Mouse (Mus musculus) embryo, embryonic 10 days (tissue): ENCODE data around the gene Snx17.

Source experiments
- DNase-seq: peaks from one replicate; pipeline ENCODE4 v3.0.0-alpha.2; 2015; ENCODE audit warnings: low spot score

The Snx17 gene

DNA sequence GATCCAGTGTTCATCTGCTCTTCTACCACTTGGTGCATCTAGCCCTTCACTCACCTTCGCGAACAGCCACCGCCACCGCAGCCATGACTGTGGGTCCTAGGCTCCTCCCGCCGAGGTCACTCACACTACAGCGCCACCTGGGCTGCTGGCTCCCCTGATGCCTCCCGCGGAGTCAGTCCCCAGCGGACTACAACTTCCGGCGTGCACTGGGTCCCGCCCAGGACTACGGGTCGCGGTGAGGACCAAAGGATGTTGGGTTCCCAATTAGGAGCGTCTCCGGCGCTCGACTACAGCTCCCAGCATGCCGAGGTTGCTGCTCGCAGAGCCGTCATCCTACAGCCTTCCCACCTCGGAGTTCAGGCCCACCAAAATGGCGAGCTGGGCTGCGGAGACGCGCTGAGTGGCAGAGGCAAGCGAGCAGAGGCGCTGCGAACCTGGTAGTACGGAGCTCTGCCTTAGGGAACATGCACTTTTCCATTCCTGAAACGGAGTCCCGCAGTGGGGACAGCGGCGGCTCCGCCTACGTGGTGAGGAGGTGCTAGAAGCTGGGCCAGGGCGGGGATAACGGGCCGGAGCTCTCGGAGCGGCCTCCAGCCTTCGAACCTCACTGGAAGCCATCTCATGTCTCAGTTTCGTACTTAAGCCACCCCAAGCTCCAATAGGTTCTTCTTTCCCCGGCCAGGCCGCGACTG, at the start of gene Snx17, which contains the start of gene Eif2b4:
Gene Snx17 (plus strand): TSS at position 289 of the 692 bp plus-strand sequence.
Gene Eif2b4 (minus strand): TSS at position 492 of the 692 bp plus-strand sequence.
- DNase-seq = peak; percentile 99

DNA sequence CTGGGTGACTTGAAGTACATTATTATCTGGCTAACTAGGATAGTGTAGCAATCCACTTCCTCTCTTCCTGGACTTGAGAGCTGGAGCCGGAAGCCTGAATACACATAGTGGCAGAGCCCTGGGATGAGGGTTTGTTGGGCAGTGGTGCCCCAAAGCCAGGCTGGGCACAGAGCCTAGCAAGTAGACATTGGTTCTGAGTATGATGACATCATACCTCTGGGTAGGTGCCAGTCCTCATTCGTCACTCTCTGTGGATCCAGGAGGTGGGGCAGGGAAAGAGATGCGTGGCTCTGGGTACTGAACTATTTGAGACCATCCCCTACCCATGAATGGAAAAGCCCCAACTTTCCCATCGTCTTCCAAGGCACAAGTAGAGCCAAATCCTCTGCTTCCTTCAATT, 43.2 kb upstream of the Snx17 start:
- DNase-seq = no peak

DNA sequence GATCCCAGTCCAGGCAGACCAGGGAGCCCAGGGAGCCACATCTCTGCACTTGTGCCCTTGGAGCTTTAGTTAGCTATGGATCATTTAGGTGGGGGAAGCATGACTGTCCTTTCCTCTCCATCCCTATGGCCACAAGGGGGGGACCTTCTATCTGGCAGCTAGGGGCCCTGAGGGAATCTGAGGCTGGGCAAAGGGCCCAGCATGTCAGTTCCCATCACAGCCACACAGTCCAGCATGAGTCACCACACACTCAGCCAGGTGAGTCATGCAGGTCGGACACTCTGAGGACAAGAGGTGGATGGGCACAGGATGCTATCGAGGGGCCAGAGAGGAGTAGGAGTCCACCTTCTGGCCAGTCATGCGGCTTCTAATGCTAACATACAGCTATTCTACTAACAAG, 41.3 kb upstream of the Snx17 start:
- no peak for DNase-seq

DNA sequence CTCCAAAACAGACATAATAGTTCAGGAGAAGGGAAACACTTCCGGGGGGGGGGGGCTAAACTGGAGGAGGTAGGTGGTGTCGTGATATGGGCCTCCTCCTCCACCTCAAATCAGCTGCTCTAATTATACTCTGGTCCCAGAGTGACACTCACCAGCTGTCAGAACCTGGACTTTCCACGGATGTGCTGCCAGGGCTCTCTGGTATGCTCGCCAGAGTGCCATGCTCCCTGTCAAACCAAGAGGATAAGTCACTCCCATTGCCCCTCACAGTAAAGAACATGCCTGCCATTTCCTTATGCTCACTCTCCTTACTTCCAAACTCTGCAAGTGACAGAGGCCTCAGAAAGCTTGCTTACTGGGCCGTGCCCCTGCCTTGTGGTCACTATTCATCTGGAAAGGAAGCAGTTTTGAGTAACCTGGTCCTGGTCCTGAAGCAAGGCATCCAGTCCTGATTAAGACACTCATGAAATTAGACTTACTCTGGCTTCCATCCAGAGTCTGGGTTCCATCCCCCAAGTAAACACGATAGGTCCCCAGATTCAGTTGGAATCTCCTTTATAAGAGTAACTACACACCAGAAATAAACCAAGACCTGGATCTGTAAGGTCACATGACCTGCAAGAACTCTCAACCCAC, 39.4 kb upstream of the Snx17 start:
- no peak for DNase-seq

DNA sequence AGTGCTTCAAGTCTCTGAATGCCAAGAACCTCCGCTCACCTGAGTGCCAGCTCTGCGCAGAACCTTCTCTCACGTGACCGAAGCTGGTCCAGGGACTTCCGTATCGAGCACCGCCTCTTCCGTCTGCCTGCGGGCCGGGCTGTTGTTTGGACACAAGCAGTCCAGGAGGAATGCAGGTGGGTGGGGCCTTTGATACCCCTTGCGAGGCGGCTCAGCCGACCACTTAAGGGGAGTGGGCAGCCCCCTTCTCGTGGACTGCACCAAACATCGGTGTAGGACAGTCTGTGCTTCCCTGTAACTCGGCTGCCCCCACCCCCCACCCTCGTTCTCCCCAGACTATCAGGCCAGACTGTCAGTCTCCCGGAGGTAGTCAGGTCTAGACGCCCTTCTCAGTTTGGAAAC, 38.9 kb upstream of the Snx17 start, which contains the start of gene Mpv17:
Gene Mpv17 (minus strand): TSS at position 100 of the 402 bp plus-strand sequence.
- DNase-seq = peak; percentile 94

DNA sequence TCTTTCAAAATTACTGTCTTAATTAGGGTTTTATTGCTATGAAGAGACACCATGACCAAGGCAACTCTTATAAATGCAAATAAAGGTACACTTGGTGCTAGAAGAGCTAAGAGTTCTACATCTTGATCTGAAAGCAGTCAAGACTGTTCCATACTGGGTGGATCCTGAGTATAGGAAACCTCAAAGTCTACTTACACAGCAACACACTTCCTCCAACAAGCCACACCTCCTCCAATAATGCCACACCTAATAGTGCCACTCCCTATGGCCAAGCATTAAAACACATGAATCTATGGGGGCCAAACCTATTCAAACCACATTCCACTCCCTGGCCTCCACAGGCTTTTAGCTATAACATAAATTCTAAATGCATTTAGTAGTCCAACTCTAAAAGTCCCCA, 30.6 kb upstream of the Snx17 start:
- DNase-seq = no peak

DNA sequence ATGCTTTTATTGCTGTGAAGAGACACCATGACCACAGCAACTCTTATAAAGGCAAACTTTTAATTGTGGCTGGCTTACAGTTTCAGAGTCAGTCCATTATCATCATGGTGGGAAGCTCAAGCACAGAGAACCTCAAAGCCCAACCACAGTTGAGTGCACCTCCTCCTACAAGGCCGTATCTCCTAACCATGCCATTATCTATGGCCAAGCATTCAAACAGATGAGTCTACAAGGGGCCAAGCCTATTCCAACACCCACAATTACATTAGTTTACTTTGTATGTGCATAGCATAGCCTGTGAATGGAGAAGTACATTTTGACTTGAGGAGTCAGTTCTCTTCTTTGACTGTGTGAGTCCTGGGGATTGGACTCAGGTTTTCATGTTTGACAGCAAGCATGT, 28.1 kb upstream of the Snx17 start:
- DNase-seq = no peak

DNA sequence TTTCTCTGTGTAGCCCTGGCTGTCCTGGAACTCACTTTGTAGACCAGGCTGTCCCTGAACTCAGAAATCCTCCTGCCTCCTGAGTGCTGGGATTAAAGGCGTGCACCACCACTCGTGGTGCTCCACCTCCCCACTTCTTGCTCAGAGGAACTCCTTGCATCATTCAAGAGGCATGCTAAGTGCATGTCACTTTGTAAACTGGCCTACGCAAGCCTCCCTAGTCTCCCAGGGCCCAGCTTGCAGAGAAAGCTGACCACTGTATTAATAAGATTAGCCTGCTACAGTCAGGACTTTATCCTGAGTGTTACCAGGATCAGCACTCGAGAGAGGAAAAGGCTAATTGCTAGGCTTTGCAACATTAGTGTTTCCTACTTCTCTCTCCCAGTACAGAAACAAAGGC, 24.4 kb upstream of the Snx17 start:
- DNase-seq = no peak

DNA sequence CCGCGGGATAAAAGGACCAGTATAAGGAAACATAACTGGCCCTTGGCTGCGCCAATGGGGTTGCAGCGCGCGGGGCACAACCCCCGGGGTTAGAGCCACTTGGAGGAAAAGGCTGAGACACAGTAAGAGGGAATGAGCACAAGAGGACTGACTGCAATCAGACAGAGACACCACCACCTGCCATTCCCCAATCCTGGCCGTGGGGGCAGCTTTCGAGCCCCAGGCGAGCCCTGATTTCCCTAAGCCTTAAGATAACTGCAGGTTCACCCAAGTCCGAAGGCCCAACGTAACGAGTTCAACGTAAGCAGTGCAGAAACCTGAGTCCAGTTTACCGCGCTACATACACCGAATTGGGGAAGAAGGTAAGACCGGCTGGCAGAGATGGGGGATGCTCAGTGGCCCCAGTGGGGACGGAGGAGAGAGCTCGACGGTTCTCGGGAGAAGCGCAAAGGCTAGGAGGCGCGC, 13.7 kb upstream of the Snx17 start:
- no peak for DNase-seq

DNA sequence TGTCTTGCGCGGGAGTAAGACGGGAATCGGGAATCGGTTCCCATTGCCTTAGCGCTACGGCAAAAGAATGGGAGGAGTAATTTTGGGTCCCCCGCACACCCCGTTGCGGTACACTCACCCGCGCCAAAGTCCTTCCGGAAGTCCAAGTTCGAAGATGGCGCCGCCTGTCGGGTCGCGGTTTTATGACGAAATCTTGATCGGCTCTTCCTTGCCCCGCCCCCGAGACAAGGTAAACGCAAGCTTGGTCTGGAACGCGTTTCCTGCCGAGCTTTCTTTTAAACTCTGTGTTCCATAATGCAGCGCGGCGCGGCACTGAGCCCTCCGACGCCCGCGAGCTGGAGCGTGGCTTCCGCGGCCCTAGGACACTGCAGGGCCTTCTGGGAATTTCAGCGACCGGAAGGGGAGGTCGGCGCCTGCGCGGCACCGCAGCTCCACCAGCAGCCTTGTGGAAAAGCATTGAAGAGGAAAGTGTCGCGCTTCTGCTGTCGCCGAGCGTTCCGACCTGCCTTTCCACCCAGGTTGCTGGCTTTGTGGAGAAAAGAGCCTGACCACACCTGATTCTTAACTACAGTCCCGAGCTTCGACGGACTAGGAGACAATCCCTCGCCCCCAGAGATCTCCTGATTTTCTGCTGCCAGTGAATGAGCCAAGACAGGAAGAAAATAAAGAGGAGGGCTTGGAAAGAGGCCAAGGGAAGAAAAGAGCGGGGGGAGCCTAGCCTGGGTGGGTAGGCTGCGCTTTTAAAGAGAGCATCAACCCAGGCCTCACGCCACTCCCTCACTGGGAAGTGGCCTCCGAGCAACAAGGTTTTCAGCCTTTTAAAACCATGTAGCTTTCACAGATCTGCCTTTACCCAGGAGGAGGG, 13.0 kb upstream of the Snx17 start, which contains the start of the genes Gm29609 and Gtf3c2:
Gene Gm29609 (minus strand): TSS at position 146 of the 865 bp plus-strand sequence.
Gene Gtf3c2 (minus strand): TSS at position 379 of the 865 bp plus-strand sequence.
- DNase-seq = peak; percentile 97

DNA sequence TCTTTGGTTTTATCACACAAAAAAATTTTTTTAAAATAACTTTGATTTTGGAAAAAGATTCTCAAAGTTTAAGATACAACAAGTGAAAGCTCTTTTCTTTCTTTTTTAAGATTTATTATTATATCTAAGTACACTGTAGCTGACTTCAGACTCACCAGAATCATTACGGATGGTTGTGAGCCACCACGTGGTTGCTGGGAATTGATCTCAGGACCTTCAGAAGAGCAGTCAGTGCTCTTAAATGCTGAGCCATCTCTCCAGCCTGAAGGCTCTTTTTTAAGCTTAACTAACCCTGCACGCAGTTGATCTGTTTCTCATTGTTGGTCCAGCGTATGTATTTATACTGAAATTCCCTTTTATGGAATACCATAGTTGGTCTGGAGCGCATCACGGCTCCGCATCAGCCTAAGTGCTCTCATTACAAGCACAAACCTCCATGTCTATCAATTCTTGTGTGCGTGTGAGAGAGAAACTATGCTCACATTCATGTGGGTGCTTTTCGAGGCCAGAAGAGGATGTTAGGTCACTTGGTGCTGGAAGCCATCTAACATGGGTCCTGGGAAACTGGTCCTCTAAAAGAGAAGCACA, 11.8 kb upstream of the Snx17 start:
- DNase-seq = no peak

DNA sequence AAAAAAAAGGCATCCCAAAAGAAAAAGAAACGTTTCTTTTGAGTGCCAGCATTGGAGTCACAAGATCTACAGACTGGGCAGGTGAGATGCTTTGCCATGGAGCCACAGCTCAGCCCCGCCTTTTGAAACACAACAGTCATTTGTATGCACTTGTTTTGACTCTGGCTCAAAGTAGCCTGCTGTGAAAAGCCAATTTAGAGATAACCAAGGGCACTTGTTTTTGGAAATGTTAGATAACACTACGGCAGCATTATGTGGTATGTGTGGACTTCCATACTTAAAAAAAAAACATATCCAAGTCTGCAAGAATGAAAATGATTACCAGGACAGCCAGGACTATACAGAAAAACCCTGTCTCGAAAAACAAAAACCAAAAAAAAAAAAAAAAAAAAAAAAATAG, 9.3 kb upstream of the Snx17 start:
- no peak for DNase-seq

DNA sequence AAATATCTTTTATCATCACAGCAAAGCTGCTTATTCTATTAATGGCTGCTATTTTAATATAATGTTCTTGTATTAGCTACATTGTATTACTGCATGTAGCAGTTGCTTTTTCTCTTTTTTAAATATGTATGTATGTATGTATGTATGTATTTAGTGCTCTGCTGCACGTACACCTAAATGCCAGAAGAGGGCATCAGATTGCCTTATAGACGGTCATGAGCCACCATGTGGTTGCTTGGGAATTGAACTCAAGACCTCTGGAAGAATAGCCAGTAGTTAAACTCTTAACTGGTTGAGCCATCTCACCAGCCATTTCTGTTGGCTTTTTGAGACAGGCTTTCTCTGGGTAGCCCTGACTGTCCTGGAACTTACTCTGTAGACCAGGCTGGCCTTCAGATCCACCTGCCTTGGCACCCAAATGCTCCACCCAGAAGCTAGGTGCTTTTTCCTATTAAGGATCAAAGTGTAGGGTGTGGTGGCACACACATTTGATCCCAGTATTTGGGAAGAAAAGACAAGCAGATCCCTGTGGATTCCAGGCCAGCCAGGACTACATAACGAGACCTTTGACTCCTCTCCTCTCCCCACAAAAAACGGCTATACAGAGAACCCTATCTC, 4.7 kb upstream of the Snx17 start:
- peak; percentile 58 for DNase-seq

DNA sequence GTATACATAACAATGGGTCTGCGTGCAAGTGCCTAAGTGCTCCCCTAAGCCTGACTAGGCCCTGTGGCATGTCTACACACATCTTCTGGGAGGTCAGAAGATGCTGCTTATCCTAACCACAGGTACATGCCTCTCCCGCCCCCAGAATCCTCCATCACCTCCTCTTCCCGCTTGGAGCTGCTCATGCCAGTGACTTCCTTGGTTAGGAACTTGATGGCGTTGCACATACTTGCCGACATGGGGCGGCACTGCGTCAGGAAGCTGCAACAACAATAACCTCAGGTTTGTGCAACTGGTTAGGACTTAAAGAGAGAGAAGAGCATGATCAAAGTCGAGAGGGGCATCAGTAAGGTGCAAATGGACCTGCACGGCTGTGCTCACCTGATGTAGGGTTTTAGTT, 2.8 kb upstream of the Snx17 start:
- DNase-seq = no peak

DNA sequence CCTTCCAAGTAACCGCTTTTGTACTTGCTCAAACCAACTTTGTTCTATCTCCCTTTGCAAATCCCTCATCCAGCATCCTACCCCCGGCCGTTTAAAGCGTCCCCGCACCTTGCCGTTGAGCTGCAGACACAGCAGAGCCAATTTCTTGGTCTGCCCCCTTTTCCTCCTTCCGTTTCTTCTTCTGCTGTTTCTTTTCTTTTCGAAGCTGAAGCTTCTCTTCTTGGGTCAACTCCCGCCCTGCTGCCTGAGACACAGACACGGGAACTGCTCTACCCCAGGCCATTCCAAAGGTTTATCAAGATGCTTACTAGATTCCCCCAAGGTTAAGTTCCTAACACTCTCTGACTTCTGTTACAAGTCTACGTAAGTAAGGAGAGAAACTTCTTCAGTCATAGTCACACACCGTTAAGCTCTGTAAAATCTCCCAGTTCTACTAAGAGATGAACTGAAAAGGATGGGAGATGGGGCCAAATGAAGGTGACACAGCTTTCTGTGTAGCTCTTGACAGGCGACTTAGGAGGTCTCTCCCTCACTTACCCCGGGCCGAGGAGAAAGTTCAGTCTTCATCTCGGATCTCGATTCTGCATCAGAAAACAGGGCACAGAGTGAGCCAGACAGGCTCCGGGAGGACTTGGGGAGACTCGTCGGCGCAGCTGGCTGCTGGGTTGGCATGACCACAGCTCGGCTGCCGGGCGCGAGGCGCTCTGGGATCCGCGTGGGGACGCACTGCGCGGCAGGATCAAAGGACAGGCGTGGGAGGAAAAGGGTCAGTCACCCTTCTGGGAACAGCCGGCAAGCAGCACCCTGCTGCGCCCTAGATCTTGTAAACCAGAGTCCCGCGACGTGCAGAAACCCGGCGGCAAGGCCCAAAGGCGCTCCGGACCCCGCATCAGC, 735 bp upstream of the Snx17 start:
- peak; percentile 78 for DNase-seq

DNA sequence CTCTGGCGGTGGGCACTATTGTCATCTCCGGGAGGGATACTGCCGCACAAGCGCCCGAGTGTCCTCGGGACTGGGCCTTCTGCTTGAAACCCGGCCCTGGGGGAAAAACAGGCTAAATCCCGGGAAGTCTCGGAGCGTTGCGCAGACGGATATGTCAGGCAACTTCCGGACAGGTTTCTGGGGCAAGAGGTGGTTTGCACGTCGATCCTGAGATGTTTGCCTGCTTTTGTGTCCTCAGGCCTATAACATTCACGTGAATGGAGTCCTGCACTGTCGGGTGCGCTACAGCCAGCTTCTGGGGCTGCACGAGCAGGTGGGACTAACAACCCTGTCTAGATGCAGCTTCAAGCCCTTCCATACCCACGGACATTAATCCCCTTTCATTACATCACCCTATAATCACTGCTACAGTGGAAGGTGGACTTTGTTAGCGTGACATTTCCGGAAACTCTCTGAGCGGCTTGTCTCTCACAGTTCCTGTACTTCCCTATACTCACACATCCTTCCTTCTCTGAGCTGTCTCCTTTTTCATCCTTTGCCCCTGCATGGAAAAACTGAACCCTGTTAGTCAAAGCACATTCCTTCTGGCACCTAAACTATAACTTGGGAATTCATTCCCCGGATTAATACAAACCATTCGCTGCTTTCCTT, 729 bp downstream of the Snx17 start:
- no peak for DNase-seq

DNA sequence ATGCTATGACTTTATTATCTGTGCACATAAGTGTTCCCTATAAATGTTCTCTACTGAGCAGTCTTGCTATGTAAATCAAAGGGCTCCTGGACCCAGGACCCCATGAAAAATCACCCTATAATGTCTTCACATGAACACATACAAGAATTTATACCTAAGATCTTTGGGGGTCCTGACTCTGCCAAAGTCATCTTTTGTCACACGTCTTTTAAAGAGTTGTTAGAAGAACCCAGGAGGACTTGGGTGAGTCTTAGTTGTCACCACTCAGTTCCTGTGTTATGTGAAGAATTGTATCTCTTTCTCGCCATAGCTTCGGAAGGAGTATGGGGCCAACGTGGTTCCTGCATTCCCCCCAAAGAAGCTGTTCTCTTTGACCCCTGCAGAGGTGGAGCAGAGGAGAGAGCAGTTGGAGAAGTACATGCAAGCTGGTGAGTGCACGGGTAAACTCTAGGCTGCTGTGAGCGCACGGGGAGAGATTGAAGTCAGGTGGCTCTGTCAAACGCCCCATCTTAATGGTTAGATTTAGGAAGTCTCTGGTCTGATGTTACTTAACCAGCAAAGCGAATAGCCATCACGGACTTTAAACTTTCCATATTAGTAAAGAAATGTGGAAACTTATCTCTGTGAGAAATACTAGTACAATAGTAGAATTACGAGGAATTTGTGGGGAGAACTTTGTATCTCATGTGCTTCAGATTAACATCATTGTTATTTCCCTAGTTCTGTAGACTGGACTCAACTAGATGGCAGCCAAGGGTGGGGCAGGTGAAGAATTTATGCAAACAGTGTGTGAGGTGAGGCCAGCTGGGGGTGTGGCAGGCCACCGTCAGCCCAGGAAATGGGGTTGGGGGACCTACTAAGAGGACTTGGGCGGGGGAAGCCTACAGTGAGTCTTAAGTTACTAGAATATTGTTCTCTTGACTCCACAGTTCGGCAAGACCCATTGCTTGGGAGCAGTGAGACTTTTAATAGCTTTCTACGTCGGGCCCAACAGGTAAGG, 1.8 kb downstream of the Snx17 start:
- no peak for DNase-seq

DNA sequence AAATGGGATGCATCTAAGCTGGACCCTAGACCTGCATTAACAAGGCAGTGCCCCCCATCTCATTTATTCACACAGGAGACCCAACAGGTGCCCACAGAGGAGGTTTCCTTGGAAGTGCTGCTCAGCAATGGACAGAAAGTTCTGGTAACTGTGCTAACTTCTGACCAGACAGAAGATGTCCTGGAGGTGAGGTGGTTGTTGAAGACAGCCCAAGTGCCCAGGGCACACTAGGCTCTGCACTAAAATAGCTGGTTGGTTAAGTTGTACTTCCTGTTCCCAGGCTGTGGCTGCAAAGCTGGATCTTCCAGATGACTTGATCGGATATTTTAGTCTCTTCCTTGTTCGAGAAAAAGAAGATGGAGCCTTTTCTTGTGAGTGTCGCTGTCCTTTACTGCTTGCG, 2.6 kb downstream of the Snx17 start:
- DNase-seq = no peak

DNA sequence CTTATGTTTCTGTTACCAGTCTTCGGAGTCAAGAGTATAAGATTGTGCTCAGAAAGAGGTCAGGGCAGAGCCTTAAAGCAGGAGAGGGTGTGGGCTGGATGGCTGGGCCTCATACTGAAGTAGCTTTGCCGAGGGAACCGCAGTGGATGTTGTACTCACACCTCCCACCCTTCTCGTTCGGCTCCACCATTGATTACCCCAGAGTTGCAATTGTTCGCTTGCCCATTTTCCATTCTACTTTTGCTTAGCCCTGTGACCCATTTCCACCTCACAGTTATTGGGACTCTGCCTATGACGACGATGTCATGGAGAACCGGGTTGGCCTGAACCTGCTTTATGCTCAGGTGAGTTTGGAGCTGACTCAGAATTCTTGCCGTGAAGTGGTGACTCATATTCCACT, 3.2 kb downstream of the Snx17 start:
- no peak for DNase-seq
